Mouse (Mus musculus): ENCODE results near the gene Smok3a. TPM values are rescaled to one million over a fixed set of nuclear protein-coding genes. Genes with fewer than 3 reads are reported as not detected.
"Not testable (repeated sequence)": the region's sequence is repeated elsewhere in the genome, so short reads cannot be mapped to it uniquely, and the experiment has no call there.

Gene Smok3a
- polyA plus RNA-seq, 1 experiment from 2014 or later: not detected

- H3K4me3 ChIP-seq; ATAC-seq; H3K27ac ChIP-seq; H3K4me1 ChIP-seq; H3K9me3 ChIP-seq (replicated peaks); H3K36me3 ChIP-seq (ENCODE audit: poor library complexity, severe bottlenecking); H3K4me2 ChIP-seq; H3K27me3 ChIP-seq; H3K9ac ChIP-seq: not testable (repeated sequence)
- WGBS: 95% methylated on average over 3 of the region's 4 CpGs
Measured at GRCm38 (mm10) chr5:138019577-138019976, 1.5 kb upstream of the Smok3a start.

- H3K4me2 ChIP-seq; H3K27me3 ChIP-seq; ATAC-seq; H3K4me1 ChIP-seq; H3K27ac ChIP-seq; H3K36me3 ChIP-seq (ENCODE audit: poor library complexity, severe bottlenecking); H3K9me3 ChIP-seq (replicated peaks); H3K9ac ChIP-seq; H3K4me3 ChIP-seq: not testable (repeated sequence)
- WGBS: no CpG with 5 or more reads among the region's 5 CpGs
Measured at GRCm38 (mm10) chr5:138052894-138053293, 31.8 kb downstream of the Smok3a start, which contains the start of gene Smok3c. Gene Smok3c, plus strand, starts transcription at chr5:138053194.

GRCm38 (mm10) chr5:138073803-138074202 lies 52.7 kb downstream of the Smok3a start:
- no peak for ATAC-seq
- WGBS: 91% methylated on average over 4 of the region's 4 CpGs
- no peak overlapping the region for H3K4me2 ChIP-seq

GRCm38 (mm10) chr5:138075684-138076083 lies 54.6 kb downstream of the Smok3a start:
- no peak for ATAC-seq
- no peaks in the 10 kb centered on the region for H3K9me3 ChIP-seq (replicated peaks)
- H3K4me1 ChIP-seq: no peaks in the 10 kb centered on the region
- H3K27me3 ChIP-seq: no peaks in the 10 kb centered on the region
- H3K4me2 ChIP-seq: no peak overlapping the region
- H3K4me3 ChIP-seq: no peak overlapping the region
- 82% methylated on average over 3 of the region's 3 CpGs for WGBS
- no peak overlapping the region for H3K27ac ChIP-seq
- H3K9ac ChIP-seq: no peak overlapping the region
- H3K36me3 ChIP-seq (ENCODE audit: poor library complexity, severe bottlenecking): no peaks in the 10 kb centered on the region

More at GRCm38 (mm10) chr5:138073803-138074202, 52.7 kb downstream of the Smok3a start:
- no peak overlapping the region for H3K4me3 ChIP-seq
- no peaks in the 10 kb centered on the region for H3K4me1 ChIP-seq
- no peaks in the 10 kb centered on the region for H3K27me3 ChIP-seq
- H3K9ac ChIP-seq: no peak overlapping the region
- H3K9me3 ChIP-seq (replicated peaks): no peaks in the 10 kb centered on the region
- H3K27ac ChIP-seq: no peak overlapping the region
- H3K36me3 ChIP-seq (ENCODE audit: poor library complexity, severe bottlenecking): no peaks in the 10 kb centered on the region

- H3K9me3 ChIP-seq (replicated peaks): no peaks in the 10 kb centered on the region
- H3K27me3 ChIP-seq: no peaks in the 10 kb centered on the region
- no peak overlapping the region for H3K9ac ChIP-seq
- H3K4me2 ChIP-seq: no peak overlapping the region
- no peaks in the 10 kb centered on the region for H3K36me3 ChIP-seq (ENCODE audit: poor library complexity, severe bottlenecking)
- no peak overlapping the region for H3K27ac ChIP-seq
- ATAC-seq: no peak
- no peaks in the 10 kb centered on the region for H3K4me1 ChIP-seq
- no peak overlapping the region for H3K4me3 ChIP-seq
- 63% methylated on average over 2 of the region's 2 CpGs for WGBS
Measured at GRCm38 (mm10) chr5:138076148-138076547, 55.1 kb downstream of the Smok3a start.

GRCm38 (mm10) chr5:138080456-138080855 lies 59.4 kb downstream of the Smok3a start:
- Histone ChIP-seq H3K9me3 (replicated peaks) (no peaks in the 10 kb centered on the region), H3K4me1 (no peaks in the 10 kb centered on the region), H3K4me2 (no peak overlapping the region), H3K27me3 (no peaks in the 10 kb centered on the region), H3K9ac (no peak overlapping the region), H3K27ac (no peak overlapping the region), H3K36me3 (ENCODE audit: poor library complexity, severe bottlenecking) (no peaks in the 10 kb centered on the region), H3K4me3 (no peak overlapping the region)
- no peak for ATAC-seq
- WGBS: 87% methylated on average over 5 of the region's 5 CpGs

GRCm38 (mm10) chr5:138081446-138081845 lies 60.4 kb downstream of the Smok3a start:
- H3K27ac ChIP-seq: no peak overlapping the region
- no peaks in the 10 kb centered on the region for H3K9me3 ChIP-seq (replicated peaks)
- no peaks in the 10 kb centered on the region for H3K27me3 ChIP-seq
- H3K4me2 ChIP-seq: no peak overlapping the region
- no peak overlapping the region for H3K9ac ChIP-seq
- H3K4me1 ChIP-seq: peaks cover 7% of the 10 kb centered on the region
- no peak for ATAC-seq
- H3K4me3 ChIP-seq: no peak overlapping the region
- WGBS: 82% methylated on average over 9 of the region's 9 CpGs
- H3K36me3 ChIP-seq (ENCODE audit: poor library complexity, severe bottlenecking): no peaks in the 10 kb centered on the region

- H3K9ac ChIP-seq: no peak overlapping the region
- 71% methylated on average over 2 of the region's 2 CpGs for WGBS
- no peak for ATAC-seq
Measured at GRCm38 (mm10) chr5:138083318-138083900, 62.3 kb downstream of the Smok3a start.

GRCm38 (mm10) chr5:138083936-138084335 lies 62.9 kb downstream of the Smok3a start:
- H3K9me3 ChIP-seq (replicated peaks): no peaks in the 10 kb centered on the region
- H3K27me3 ChIP-seq: no peaks in the 10 kb centered on the region
- H3K4me2 ChIP-seq: no peak overlapping the region
- WGBS: 94% methylated on average over 2 of the region's 2 CpGs
- ATAC-seq: no peak
- H3K4me1 ChIP-seq: peaks cover 27% of the 10 kb centered on the region
- H3K4me3 ChIP-seq: no peak overlapping the region
- no peak overlapping the region for H3K9ac ChIP-seq
- no peak overlapping the region for H3K27ac ChIP-seq
- peaks cover 14% of the 10 kb centered on the region; the same call in 1 of the 2 replicates for H3K36me3 ChIP-seq (ENCODE audit: poor library complexity, severe bottlenecking)

More at GRCm38 (mm10) chr5:138083318-138083900, 62.3 kb downstream of the Smok3a start:
- Histone ChIP-seq H3K4me3 (no peak overlapping the region), H3K4me2 (no peak overlapping the region), H3K27me3 (no peaks in the 10 kb centered on the region), H3K9me3 (replicated peaks) (no peaks in the 10 kb centered on the region), H3K27ac (no peak overlapping the region), H3K4me1 (peaks cover 25% of the 10 kb centered on the region), H3K36me3 (ENCODE audit: poor library complexity, severe bottlenecking) (peaks cover 14% of the 10 kb centered on the region; the same call in 1 of the 2 replicates)

Other genes with a start within 250 kb of the Smok3a start
- 38.3 and 45.0 TPM in 2 replicates for gene Ppp1r35, start 242.4 kb upstream of the Smok3a start, polyA plus RNA-seq (2015; fragmentation: Nextera tagmentation; extraction: Ambion mirVana)
- gene Mepce, start 233.6 kb upstream of the Smok3a start, polyA plus RNA-seq (2015; fragmentation: Nextera tagmentation; extraction: Ambion mirVana): 10.3 and 12.3 TPM in 2 replicates
- gene Zcwpw1, start 233.5 kb upstream of the Smok3a start, polyA plus RNA-seq (2015; fragmentation: Nextera tagmentation; extraction: Ambion mirVana): 12.7 and 15.4 TPM in 2 replicates
- 0.43 and 1.3 TPM in 2 replicates for gene Pilra, start 185.0 kb upstream of the Smok3a start, polyA plus RNA-seq (2015; fragmentation: Nextera tagmentation; extraction: Ambion mirVana)
- gene Pilrb1, start 163.2 kb upstream of the Smok3a start, polyA plus RNA-seq (2015; fragmentation: Nextera tagmentation; extraction: Ambion mirVana): not detected in 2 replicates
- not detected in 2 replicates for gene Pilrb2, start 149.4 kb upstream of the Smok3a start, polyA plus RNA-seq (2015; fragmentation: Nextera tagmentation; extraction: Ambion mirVana)
- not detected in 2 replicates for gene Cyp3a13, start 99.6 kb upstream of the Smok3a start, polyA plus RNA-seq (2015; fragmentation: Nextera tagmentation; extraction: Ambion mirVana)
- 0.04 TPM in 1 of 2 replicates, not detected in the other for gene Gjc3, start 58.2 kb upstream of the Smok3a start, polyA plus RNA-seq (2015; fragmentation: Nextera tagmentation; extraction: Ambion mirVana)
- gene Azgp1, start 39.7 kb upstream of the Smok3a start, polyA plus RNA-seq (2015; fragmentation: Nextera tagmentation; extraction: Ambion mirVana): not detected in 2 replicates
- not detected in 2 replicates for gene Smok3b, start 168 bp downstream of the Smok3a start, polyA plus RNA-seq (2015; fragmentation: Nextera tagmentation; extraction: Ambion mirVana)
- not detected in 2 replicates for gene Smok3c, start 31.9 kb downstream of the Smok3a start, polyA plus RNA-seq (2015; fragmentation: Nextera tagmentation; extraction: Ambion mirVana)
- gene Zkscan1, start 63.8 kb downstream of the Smok3a start, polyA plus RNA-seq (2015; fragmentation: Nextera tagmentation; extraction: Ambion mirVana): 24.7 and 27.5 TPM in 2 replicates
- 111 and 123 TPM in 2 replicates for gene Zscan21, start 95.6 kb downstream of the Smok3a start, polyA plus RNA-seq (2015; fragmentation: Nextera tagmentation; extraction: Ambion mirVana)
- 46.1 and 49.5 TPM in 2 replicates for gene Zfp113, start 134.5 kb downstream of the Smok3a start, polyA plus RNA-seq (2015; fragmentation: Nextera tagmentation; extraction: Ambion mirVana)
- 308 and 315 TPM in 2 replicates for gene Cops6, start 139.8 kb downstream of the Smok3a start, polyA plus RNA-seq (2015; fragmentation: Nextera tagmentation; extraction: Ambion mirVana)
- gene Ap4m1, start 150.7 kb downstream of the Smok3a start, polyA plus RNA-seq (2015; fragmentation: Nextera tagmentation; extraction: Ambion mirVana): 29.2 and 29.7 TPM in 2 replicates
- 258 and 276 TPM in 2 replicates for gene Mcm7, start 151.2 kb downstream of the Smok3a start, polyA plus RNA-seq (2015; fragmentation: Nextera tagmentation; extraction: Ambion mirVana)
- 115 and 121 TPM in 2 replicates for gene Taf6, start 166.2 kb downstream of the Smok3a start, polyA plus RNA-seq (2015; fragmentation: Nextera tagmentation; extraction: Ambion mirVana)
- gene Cnpy4, start 166.2 kb downstream of the Smok3a start, polyA plus RNA-seq (2015; fragmentation: Nextera tagmentation; extraction: Ambion mirVana): 48.1 and 48.2 TPM in 2 replicates
- gene Mblac1, start 173.1 kb downstream of the Smok3a start, polyA plus RNA-seq (2015; fragmentation: Nextera tagmentation; extraction: Ambion mirVana): 10.8 and 12.2 TPM in 2 replicates
- not detected in 2 replicates for gene Nxpe5, start 204.6 kb downstream of the Smok3a start, polyA plus RNA-seq (2015; fragmentation: Nextera tagmentation; extraction: Ambion mirVana)
- 67.4 TPM in 2 replicates for gene Lamtor4, start 234.2 kb downstream of the Smok3a start, polyA plus RNA-seq (2015; fragmentation: Nextera tagmentation; extraction: Ambion mirVana)
- gene BC037034, start 242.8 kb downstream of the Smok3a start, polyA plus RNA-seq (2015; fragmentation: Nextera tagmentation; extraction: Ambion mirVana): 9.1 and 10.0 TPM in 2 replicates

All from forebrain, embryonic 13.5 days (tissue).